Mouse (Mus musculus): Measurements from ENCODE around the gene Pdgfd. TPM values are rescaled to one million over a fixed set of nuclear protein-coding genes. Genes with fewer than 3 reads are reported as not detected.

The Pdgfd gene
- polyA plus RNA-seq, 2 experiments from 2014 or later: not detected

- no peak for ATAC-seq
Measured at GRCm38 (mm10) chr9:6325408-6325807, 157.0 kb downstream of the Pdgfd start.

GRCm38 (mm10) chr9:6333499-6333898 is 165.1 kb downstream of the Pdgfd start:
- no peak for ATAC-seq

- no peak for ATAC-seq
Measured at GRCm38 (mm10) chr9:6336236-6336635, 167.9 kb downstream of the Pdgfd start.

- no peak for ATAC-seq
Measured at GRCm38 (mm10) chr9:6337891-6338290, 169.5 kb downstream of the Pdgfd start.

GRCm38 (mm10) chr9:6338344-6338743 is 170.0 kb downstream of the Pdgfd start:
- no peak for ATAC-seq

GRCm38 (mm10) chr9:6339394-6339793 is 171.0 kb downstream of the Pdgfd start:
- ATAC-seq: no peak

GRCm38 (mm10) chr9:6340750-6341149 is 172.4 kb downstream of the Pdgfd start:
- ATAC-seq: no peak

GRCm38 (mm10) chr9:6342854-6343253 is 174.5 kb downstream of the Pdgfd start:
- ATAC-seq: no peak

GRCm38 (mm10) chr9:6344514-6344913 is 176.1 kb downstream of the Pdgfd start:
- no peak for ATAC-seq

GRCm38 (mm10) chr9:6344924-6345323 is 176.5 kb downstream of the Pdgfd start:
- ATAC-seq: no peak

- no peak for ATAC-seq
Measured at GRCm38 (mm10) chr9:6345366-6345765, 177.0 kb downstream of the Pdgfd start.

GRCm38 (mm10) chr9:6353257-6353960 is 185.0 kb downstream of the Pdgfd start:
- no peak for ATAC-seq

GRCm38 (mm10) chr9:6360795-6361194 is 192.4 kb downstream of the Pdgfd start:
- no peak for ATAC-seq

- no peak for ATAC-seq
Measured at GRCm38 (mm10) chr9:6366550-6366949, 198.2 kb downstream of the Pdgfd start.

GRCm38 (mm10) chr9:6401764-6402163 is 233.4 kb downstream of the Pdgfd start:
- ATAC-seq: no peak

- ATAC-seq: no peak
Measured at GRCm38 (mm10) chr9:6406535-6406934, 238.2 kb downstream of the Pdgfd start.

GRCm38 (mm10) chr9:6407972-6408371 is 239.6 kb downstream of the Pdgfd start:
- no peak for ATAC-seq

- ATAC-seq: no peak
Measured at GRCm38 (mm10) chr9:6424606-6425005, 256.2 kb downstream of the Pdgfd start.

Other genes starting within 250 kb of the Pdgfd start
- not detected for gene Ddi1, start 101.3 kb downstream of the Pdgfd start, polyA plus RNA-seq (2017; shearing (Covaris generic))

Data from activated CD4-positive, CD25-positive, alpha-beta regulatory T cell, adult 4 months (primary cell).